Mouse (Mus musculus) retina, postnatal 1 day (tissue): ENCODE measurements around the gene Usp32.
"Not testable (repeated sequence)": the region's sequence is repeated elsewhere in the genome, so short reads cannot be mapped to it uniquely, and the experiment has no call there.

Experiments used
- DNase-seq: peaks from one replicate; pipeline ENCODE4 v3.0.0-alpha.2; 2012

Gene Usp32

DNA sequence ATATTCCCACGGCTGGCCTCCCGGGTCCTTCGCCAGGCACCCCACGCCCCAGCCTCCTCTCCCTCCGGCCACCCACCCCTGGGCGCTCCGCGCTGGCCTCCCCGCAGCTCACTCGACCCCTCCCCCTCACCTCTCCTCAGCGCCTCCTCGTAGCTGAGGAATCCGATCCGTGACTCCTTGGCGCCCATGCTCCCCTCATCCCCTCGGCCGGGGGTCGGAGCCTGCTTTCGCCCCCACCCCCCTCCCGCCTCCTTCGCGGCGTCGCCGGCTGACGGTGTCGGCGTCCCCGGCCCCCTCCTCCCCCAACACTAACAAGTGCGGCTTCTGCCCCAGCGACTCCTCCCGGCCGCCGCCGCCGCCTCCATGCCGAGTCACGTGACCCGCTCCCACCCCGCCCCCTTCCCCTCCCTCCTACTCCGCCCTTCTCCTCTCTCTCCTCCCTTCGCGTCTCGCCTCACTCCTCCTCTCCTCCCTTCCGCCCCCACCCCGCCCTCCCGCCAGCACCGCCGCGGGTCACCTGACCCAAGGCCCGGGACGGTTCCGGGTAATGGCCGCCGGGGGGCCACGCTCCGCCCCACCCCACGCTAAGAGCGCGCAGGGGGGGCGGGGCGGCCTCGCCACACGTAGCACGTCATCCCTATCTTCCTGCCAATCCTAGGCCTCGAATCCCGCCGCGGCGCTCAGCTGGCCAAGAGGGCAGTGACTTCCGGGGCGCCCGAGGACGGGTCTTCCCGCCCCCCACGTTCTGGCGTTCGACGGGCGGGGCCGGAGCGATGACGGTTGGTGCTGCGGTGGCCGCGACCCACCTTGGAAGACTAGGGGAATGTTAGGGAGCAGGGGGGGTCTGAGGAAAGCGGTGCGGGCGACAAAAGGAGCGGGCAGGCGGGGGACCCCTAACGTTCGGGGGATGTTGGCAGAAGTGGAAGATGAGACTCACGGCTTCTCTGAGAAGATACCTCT, at the start of gene Usp32:
Usp32 (minus strand) TSS at position 581 of the 960 bp plus-strand sequence.
- DNase-seq, result peak; percentile 99

DNA sequence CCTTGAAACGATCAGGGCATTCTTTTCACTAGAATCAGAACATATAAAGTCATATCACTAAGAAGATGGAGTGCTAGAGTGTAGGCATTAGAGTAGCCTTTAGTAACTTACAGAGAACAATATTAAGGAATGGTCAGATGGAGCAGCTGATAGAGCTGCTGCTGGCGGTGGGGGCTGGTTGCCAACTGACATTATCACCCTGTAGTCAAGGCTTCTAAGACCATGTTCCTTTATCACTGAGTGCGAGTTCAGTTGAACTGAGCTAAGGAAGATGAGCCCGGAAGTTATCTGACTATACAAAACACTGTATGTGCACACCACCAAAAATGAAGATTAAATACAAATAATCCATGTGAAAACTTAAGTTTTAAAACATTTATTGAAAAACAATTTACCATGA, 49.1 kb upstream of the Usp32 start:
- DNase-seq, result no peak

DNA sequence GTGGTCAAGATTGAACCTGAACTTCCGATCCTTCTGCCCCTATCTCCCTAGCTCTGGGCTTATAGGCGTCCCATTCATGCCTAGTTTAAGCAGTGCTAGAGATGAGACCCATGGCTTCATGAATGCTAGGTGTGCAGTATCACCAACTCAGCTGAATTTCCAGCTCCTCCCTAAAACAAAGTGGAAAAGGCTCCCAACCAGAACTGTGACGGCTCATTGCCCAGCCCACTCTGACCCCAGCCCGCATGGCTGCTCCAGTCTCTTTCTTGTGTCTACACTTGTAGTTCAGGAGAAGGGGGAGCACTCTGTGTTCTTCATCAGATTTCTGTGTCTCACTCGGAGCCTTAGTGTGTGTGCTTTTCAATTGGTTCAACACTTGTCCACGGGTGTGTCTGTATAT, 44.9 kb upstream of the Usp32 start:
- no peak for DNase-seq

- peak; percentile 67 for DNase-seq
These were observed 44.1 kb upstream of the Usp32 start for GRCm38 (mm10) chr11:85184082-85184481.

DNA sequence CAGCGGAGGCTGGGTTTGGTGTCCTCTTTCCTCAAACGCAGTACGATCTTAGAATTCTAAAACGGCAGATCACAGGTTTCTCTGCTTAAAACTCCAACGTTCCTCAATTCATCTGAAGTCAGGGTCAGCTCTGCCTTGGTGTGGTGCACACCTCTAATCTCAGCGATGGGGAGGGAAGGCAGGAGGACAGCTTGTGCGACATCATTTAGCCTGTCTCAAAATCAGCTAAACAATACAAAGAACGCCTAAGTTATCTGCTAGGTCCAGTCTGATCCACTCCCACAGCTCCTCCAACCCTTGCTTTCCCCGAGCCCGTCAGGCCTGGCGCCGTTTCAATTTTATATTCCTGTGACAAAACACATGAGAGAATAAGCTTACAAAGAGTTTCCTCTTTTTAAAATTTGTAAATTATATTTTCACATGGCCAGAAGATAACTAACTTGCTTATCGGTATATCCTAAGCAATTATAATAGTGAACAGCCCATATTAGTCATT, 43.4 kb upstream of the Usp32 start:
- no peak for DNase-seq

GRCm38 (mm10) chr11:85182617-85183283, 42.8 kb upstream of the Usp32 start:
- peak; percentile 94 for DNase-seq

GRCm38 (mm10) chr11:85178413-85178812, 38.5 kb upstream of the Usp32 start:
- no peak for DNase-seq

DNA sequence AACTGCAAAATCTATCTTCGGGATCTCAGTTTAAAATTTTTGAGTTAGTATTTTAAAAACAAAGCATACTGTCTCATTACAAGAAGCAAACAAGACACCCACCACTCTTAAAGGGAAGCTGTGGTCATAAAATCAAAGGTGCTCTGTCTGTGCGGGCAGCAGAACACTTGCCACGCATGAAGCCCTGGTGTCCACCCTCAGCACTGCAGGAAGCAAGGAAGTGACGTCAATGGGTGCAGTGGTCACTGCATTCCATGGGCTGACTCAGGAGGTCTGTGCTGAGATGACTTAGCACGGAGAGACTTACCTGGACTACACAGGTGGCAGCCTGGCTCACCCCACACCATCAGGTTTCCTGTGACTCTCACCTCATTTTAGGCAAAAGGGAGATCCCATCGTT, 37.8 kb upstream of the Usp32 start:
- DNase-seq, result no peak

- DNase-seq, result no peak
These were observed 36.0 kb upstream of the Usp32 start for GRCm38 (mm10) chr11:85175941-85176340.

DNA sequence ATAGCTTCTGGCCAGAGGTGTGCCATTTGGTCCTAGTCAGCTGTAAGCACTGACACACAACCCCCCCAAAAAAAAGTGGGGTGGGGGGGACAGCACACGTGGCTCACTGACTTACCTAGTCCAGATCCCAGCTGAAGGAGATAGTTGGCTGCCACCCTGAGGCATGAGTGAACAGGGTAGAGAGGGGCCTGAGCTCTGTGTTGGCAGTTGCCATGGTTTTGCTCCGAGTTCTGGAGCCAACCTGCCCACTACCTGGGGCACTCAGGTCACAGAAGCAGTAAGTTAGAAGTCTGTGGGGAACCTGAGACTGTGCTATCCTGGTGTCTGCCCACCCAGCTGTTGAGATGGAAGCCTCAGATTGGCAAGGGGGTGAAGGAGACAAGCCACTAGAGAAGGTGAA, 30.9 kb upstream of the Usp32 start:
- no peak for DNase-seq

- peak; percentile 92 for DNase-seq
These were observed 30.2 kb upstream of the Usp32 start, which contains the start of gene 1700125H20Rik for GRCm38 (mm10) chr11:85170058-85170740. 1700125H20Rik (plus strand) TSS chr11:85170404.

GRCm38 (mm10) chr11:85167503-85167902, 27.5 kb upstream of the Usp32 start:
- peak; percentile 10 for DNase-seq

DNA sequence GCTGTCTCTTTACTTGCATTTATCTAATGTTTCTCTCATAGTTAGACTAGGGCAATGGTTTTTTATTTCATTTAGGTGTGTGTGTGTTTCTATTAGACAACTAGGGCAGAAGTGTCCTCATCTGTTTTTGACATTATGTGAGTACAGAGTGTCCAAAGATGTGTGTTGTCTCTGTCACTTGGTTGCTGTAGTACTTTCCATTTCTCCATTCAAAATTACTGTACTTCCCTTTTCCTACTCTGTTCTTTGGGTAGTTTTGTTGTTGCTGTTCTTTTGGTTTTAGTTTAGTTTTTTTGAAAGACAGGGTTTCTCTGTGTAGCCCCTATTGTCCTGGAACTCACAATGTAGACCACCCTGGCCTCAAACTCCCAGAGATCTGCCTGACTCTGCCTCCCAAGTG, 24.4 kb upstream of the Usp32 start:
- no peak for DNase-seq

GRCm38 (mm10) chr11:85163014-85163413, 23.1 kb upstream of the Usp32 start:
- not testable (repeated sequence) for DNase-seq

GRCm38 (mm10) chr11:85157301-85157700, 17.3 kb upstream of the Usp32 start:
- no peak for DNase-seq

DNA sequence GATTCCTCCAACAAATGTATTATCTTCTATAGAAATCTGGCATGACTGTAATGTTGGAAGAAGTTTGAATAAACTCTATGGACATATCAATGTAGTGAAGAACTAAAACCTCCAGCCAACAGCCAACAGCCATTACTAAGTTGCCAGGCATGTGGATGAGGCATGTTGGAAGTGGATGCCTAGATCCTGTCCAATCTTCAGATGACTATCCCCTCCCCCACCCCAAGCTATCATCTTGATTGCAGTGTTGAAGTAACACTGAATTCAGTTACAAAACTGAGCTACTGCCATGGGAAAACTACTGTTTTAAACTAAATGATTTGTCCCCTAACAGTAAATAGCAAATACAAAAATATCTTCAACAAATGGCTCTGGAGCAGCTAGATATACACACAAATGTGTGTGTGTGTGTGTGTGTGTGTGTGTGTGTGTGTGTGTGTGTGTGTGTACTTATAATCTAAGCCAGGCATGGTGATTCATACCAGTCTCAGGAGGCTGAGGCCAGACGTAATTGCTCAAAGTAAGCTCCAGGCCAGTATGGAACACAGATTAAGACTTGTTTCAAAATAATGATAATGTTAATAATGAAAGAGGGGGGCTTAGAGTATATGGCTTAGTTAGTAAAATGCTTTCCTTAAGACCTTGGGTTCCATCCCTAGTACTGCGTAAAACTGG, 12.4 kb upstream of the Usp32 start:
- no peak for DNase-seq

- peak; percentile 45 for DNase-seq
These were observed 1.0 kb downstream of the Usp32 start for GRCm38 (mm10) chr11:85138776-85139474.

GRCm38 (mm10) chr11:85131542-85131941, 8.4 kb downstream of the Usp32 start:
- no peak for DNase-seq

DNA sequence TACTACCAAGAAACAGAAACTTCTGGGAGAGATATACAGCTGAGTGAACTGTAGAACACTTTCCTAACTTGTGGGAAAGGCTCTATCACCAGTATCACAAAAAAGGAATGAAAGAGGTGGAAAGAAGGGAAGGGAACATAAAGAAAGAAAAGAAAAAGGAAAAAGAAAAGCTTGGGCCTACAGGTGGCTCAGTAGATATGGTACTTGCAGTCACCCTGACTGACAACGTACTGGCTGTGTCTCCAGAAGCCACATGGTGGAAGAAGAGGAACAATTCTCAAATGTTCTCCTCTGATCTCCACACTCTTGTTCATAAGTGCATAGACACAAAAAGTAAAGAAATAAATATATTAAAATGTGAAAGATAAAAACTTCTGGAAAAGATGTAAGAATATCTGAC, 11.1 kb downstream of the Usp32 start:
- DNase-seq, result no peak

DNA sequence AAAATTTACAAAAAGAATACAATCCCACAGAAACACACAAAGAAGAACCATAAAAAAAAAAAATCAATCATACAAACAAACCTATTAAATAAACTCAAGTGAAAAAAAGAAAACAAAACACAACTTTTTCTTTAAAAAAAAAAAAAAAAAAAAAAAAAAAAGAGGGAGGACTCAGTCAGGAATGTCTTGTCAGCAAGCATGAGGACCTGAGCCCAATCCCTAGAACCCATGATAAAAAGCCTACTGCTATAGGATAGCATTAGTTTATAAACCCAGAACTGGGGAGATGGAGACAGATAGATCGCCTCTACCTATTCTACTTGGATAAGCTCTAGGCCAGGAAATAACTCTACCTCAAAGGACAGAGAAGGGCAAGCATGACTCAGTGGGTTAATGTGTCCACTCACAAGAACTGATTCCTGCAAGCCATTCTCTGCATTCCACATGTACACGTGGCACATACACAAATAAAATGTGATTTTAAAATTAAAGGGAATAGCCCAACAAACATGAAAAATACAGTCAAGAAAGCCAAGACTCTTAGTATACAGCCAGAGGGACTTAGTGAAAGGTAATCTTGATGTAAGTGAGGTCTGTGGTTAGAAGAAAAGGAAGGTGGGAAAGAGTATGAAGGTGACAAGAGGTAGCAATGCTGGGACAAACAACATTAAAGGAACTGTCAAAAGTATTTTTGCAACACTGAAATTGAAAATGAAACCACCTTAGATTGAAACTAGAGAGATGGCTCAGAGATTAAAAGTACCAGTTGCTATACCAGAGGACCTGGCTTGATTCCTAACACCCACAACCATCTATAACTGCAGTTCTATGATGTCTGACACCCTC, 13.5 kb downstream of the Usp32 start:
- DNase-seq, result no peak
